Mouse (Mus musculus) bone marrow, adult 2 months (tissue): Measurements from ENCODE around the gene Nbl1.

ENCODE experiments used
- CTCF ChIP-seq: fragments of 200-500 bp; IDR thresholded peaks from 2 replicates; pipeline ENCODE4 v1.5.1; 2011; ENCODE audit warnings: low read length, control low read depth; ENCODE audit not compliant: control insufficient read depth, insufficient read depth
- POLR2A ChIP-seq: fragments of 200-500 bp; IDR thresholded peaks from 2 replicates; pipeline ENCODE4 v1.6.1; 2011; ENCODE audit warnings: low read depth, mild to moderate bottlenecking, control low read depth, low read length, borderline replicate concordance; ENCODE audit not compliant: control insufficient read depth

DNA sequence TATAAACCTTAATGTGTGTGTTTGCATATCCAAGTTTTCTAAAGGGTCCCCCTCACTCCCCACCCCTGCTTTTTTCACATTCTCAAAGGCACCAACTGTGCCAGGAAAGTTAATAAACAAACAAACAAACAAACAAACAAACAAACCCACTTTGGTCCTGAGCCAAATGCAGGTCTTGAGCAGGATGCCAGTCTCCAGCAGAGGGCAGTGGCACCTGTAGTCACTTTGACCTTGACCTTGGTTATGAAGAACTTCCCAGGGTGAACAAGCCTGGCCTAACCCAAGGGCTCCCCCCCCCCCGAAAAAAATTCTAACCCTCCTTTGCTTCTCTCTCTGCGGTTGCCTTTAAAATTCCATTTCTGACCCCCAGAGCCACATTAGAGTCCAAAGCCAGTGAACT lies 47.5 kb upstream of the Nbl1 start:
- no peak for TF ChIP-seq POLR2A
- peak; percentile 66 for TF ChIP-seq CTCF
